Mouse (Mus musculus) brain, embryonic 14.5 days (tissue): ENCODE data around the gene Tbc1d21. TPM values are rescaled to one million over a fixed set of nuclear protein-coding genes. Genes with fewer than 3 reads are reported as not detected.
A peak's percentile ranks its signal among the peaks of the same experiment; 100 is the strongest.

Source experiments
- DNase-seq: peaks from one replicate; pipeline ENCODE4 v3.0.0-alpha.2; 2011; ENCODE audit warnings: low read depth
- CTCF ChIP-seq: fragments of 200-500 bp; IDR thresholded peaks from 2 replicates; pipeline ENCODE4 v1.5.1; 2012; ENCODE audit warnings: inconsistent platforms, mild to moderate bottlenecking, moderate library complexity, borderline replicate concordance; ENCODE audit not compliant: insufficient read depth, insufficient read length; ENCODE audit errors: extremely low read depth
- POLR2A ChIP-seq: fragments of 200-500 bp; IDR thresholded peaks from 2 replicates; pipeline ENCODE4 v1.6.1; 2012; ENCODE audit warnings: mild to moderate bottlenecking, inconsistent platforms, borderline replicate concordance; ENCODE audit not compliant: poor library complexity, insufficient read depth, insufficient read length, severe bottlenecking; ENCODE audit errors: extremely low read depth
- polyA plus RNA-seq: library from polyadenylated mRNA; depleted of rRNA; stranded (reverse); fragments of >200 nt; gene quantifications from 2 replicates; pipeline ENCODE4 v1.2.3, GENCODE M21; 2012; rRNA removed

Gene Tbc1d21
- polyA plus RNA-seq, 1 experiment, result not detected

- TF ChIP-seq CTCF, result no peak
- no peak for TF ChIP-seq POLR2A
- DNase-seq, result no peak
These were observed 57.9 kb downstream of the Tbc1d21 start for GRCm38 (mm10) chr9:58312196-58312943.

GRCm38 (mm10) chr9:58311191-58311910 is 58.9 kb downstream of the Tbc1d21 start:
- no peak for TF ChIP-seq POLR2A
- peak; percentile 16; the same call in 1 of the 2 replicates for TF ChIP-seq CTCF

GRCm38 (mm10) chr9:58310043-58310660 is 60.1 kb downstream of the Tbc1d21 start:
- DNase-seq, result peak; percentile 65
- TF ChIP-seq POLR2A (no peak), CTCF (no peak)

More at GRCm38 (mm10) chr9:58311191-58311910, 58.9 kb downstream of the Tbc1d21 start:
- DNase-seq, result no peak

Other genes starting within 250 kb of the Tbc1d21 start
- gene Islr, start 166.1 kb downstream of the Tbc1d21 start, polyA plus RNA-seq, result 57.7 and 67.1 TPM in 2 replicates
- gene Islr2, start 166.1 kb downstream of the Tbc1d21 start, polyA plus RNA-seq, result 364 and 418 TPM in 2 replicates
- 6.8 and 7.1 TPM in 2 replicates for gene Pml, start 120.7 kb downstream of the Tbc1d21 start, polyA plus RNA-seq
- gene Stoml1, start 117.3 kb downstream of the Tbc1d21 start, polyA plus RNA-seq, result 123 and 145 TPM in 2 replicates
- 11.8 and 14.4 TPM in 2 replicates for gene Loxl1, start 57.3 kb downstream of the Tbc1d21 start, polyA plus RNA-seq
- gene Insyn1, start 118.1 kb upstream of the Tbc1d21 start, polyA plus RNA-seq, result 34.7 and 45.2 TPM in 2 replicates
- 34.6 and 47.1 TPM in 2 replicates for gene Cd276, start 185.0 kb upstream of the Tbc1d21 start, polyA plus RNA-seq
- 342 and 371 TPM in 2 replicates for gene Nptn, start 211.8 kb upstream of the Tbc1d21 start, polyA plus RNA-seq